Mouse (Mus musculus) forebrain, embryonic 16.5 days (tissue): ENCODE data around the gene Ncor1. TPM values are rescaled to one million over a fixed set of nuclear protein-coding genes. Genes with fewer than 3 reads are reported as not detected.
"Not testable (repeated sequence)": the region's sequence is repeated elsewhere in the genome, so short reads cannot be mapped to it uniquely, and the experiment has no call there.

Source experiments
- ATAC-seq: fragments of 200-750 bp; cut with Nextera tagmentation; 2 replicates; pipeline ENCODE4 v1.8.0; 2017; ENCODE audit warnings: mild to moderate bottlenecking, moderate library complexity
- H3K27ac ChIP-seq: fragments of 300-500 bp; sonication (generic); 2 replicates; pipeline ENCODE4 v1.5.1; 2014; ENCODE audit warnings: low read length, control low read depth
- H3K27me3 ChIP-seq: fragments of 300-500 bp; sonication (generic); replicated peaks from 2 replicates; pipeline ENCODE4 v1.6.1; 2014; ENCODE audit warnings: low read length; ENCODE audit not compliant: control insufficient read depth, insufficient read depth
- H3K36me3 ChIP-seq: fragments of 300-500 bp; sonication (generic); 2 replicates; pipeline ENCODE4 v1.6.1; 2014; ENCODE audit not compliant: control insufficient read depth, insufficient read depth
- H3K4me1 ChIP-seq: fragments of 300-500 bp; sonication (generic); replicated peaks from 2 replicates; pipeline ENCODE4 v1.6.1; 2014; ENCODE audit warnings: low read length; ENCODE audit not compliant: control insufficient read depth, insufficient read depth
- H3K4me2 ChIP-seq: fragments of 300-500 bp; sonication (generic); 2 replicates; pipeline ENCODE4 v1.6.1; 2014; ENCODE audit warnings: mild to moderate bottlenecking, low read length, control low read depth
- H3K4me3 ChIP-seq: fragments of 300-500 bp; sonication (generic); replicated peaks from 2 replicates; pipeline ENCODE4 v1.5.1; 2014; ENCODE audit warnings: mild to moderate bottlenecking, low read length, control low read depth
- H3K9ac ChIP-seq: fragments of 300-500 bp; sonication (generic); replicated peaks from 2 replicates; pipeline ENCODE4 v1.6.1; 2014; ENCODE audit warnings: low read depth, low read length, control low read depth
- H3K9me3 ChIP-seq: fragments of 300-500 bp; sonication (generic); 2 replicates; pipeline ENCODE4 v1.6.1; 2016; ENCODE audit warnings: low read length; ENCODE audit not compliant: control insufficient read depth
- WGBS: fragments of 180-500 bp; shearing (Covaris S2); extraction: QIAGEN DNeasy Blood & Tissue Kit; methylation state at CpG from one replicate; pipeline ENCODE4 v1.1.7; 2014; 5-methylcytosine and 5-hydroxymethylcytosine counted together
- polyA plus RNA-seq: library from polyadenylated mRNA; unstranded; fragments of >200 nt; fragmentation: Nextera tagmentation; extraction: Ambion mirVana; gene quantifications from 2 replicates; pipeline ENCODE4 v1.2.1, GENCODE M21; 2015

Gene Ncor1
- polyA plus RNA-seq, 1 experiment from 2014 or later = 186 TPM

GRCm38 (mm10) chr11:62294121-62294520 lies 164.2 kb downstream of the Ncor1 start:
- Histone ChIP-seq H3K9ac (no peak overlapping the region), H3K36me3 (peaks cover 6% of the 10 kb centered on the region; the same call in 1 of the 2 replicates), H3K4me3 (no peak overlapping the region), H3K4me1 (no peaks in the 10 kb centered on the region), H3K4me2 (no peak overlapping the region), H3K9me3 (no peaks in the 10 kb centered on the region), H3K27ac (no peak overlapping the region), H3K27me3 (no peaks in the 10 kb centered on the region)
- ATAC-seq = no peak
- WGBS = 89% methylated on average over 2 of the region's 2 CpGs

GRCm38 (mm10) chr11:62287700-62288099 lies 170.6 kb downstream of the Ncor1 start:
- H3K4me1 ChIP-seq = no peaks in the 10 kb centered on the region
- H3K27me3 ChIP-seq = no peaks in the 10 kb centered on the region
- ATAC-seq = no peak
- no peak overlapping the region for H3K4me2 ChIP-seq
- H3K27ac ChIP-seq = no peak overlapping the region
- H3K4me3 ChIP-seq = no peak overlapping the region
- H3K9ac ChIP-seq = no peak overlapping the region
- 100% methylated on average over 1 of the region's 1 CpGs for WGBS
- H3K36me3 ChIP-seq = peaks cover 20% of the 10 kb centered on the region
- H3K9me3 ChIP-seq = no peaks in the 10 kb centered on the region

GRCm38 (mm10) chr11:62285020-62285419 lies 173.3 kb downstream of the Ncor1 start:
- Histone ChIP-seq H3K9ac (no peak overlapping the region), H3K4me3 (no peak overlapping the region), H3K27ac (no peak overlapping the region), H3K9me3 (no peaks in the 10 kb centered on the region), H3K4me1 (peaks cover 8% of the 10 kb centered on the region), H3K36me3 (peaks cover 20% of the 10 kb centered on the region), H3K27me3 (no peaks in the 10 kb centered on the region), H3K4me2 (no peak overlapping the region)
- WGBS = 88% methylated on average over 8 of the region's 8 CpGs
- no peak for ATAC-seq

- WGBS = 90% methylated on average over 3 of the region's 3 CpGs
- peaks cover 20% of the 10 kb centered on the region for H3K36me3 ChIP-seq
- H3K4me3 ChIP-seq, ATAC-seq, H3K4me1 ChIP-seq, H3K9me3 ChIP-seq, H3K9ac ChIP-seq, H3K27me3 ChIP-seq, H3K27ac ChIP-seq, H3K4me2 ChIP-seq: not testable (repeated sequence)
Measured at GRCm38 (mm10) chr11:62284020-62284419, 174.3 kb downstream of the Ncor1 start.

GRCm38 (mm10) chr11:62281601-62281997 lies 176.7 kb downstream of the Ncor1 start:
- H3K4me1 ChIP-seq = peaks cover 8% of the 10 kb centered on the region
- peak overlapping the region; percentile 82 for H3K4me2 ChIP-seq
- H3K9ac ChIP-seq = peak overlapping the region; percentile 90
- ATAC-seq = no peak; the same call in 1 of the 2 replicates
- no peaks in the 10 kb centered on the region for H3K27me3 ChIP-seq
- WGBS = 1% methylated on average over 28 of the region's 57 CpGs
- peaks cover 13% of the 10 kb centered on the region for H3K36me3 ChIP-seq
- H3K27ac ChIP-seq = peak overlapping the region; percentile 88
- peak overlapping the region; percentile 94 for H3K4me3 ChIP-seq
- no peaks in the 10 kb centered on the region for H3K9me3 ChIP-seq

GRCm38 (mm10) chr11:62280675-62281600 lies 177.4 kb downstream of the Ncor1 start, which contains the start of the genes Zswim7 and Ttc19:
Gene Zswim7, minus strand, starts transcription at chr11:62281375.
Gene Ttc19, plus strand, starts transcription at chr11:62281473.
- Histone ChIP-seq H3K4me1 (peaks cover 8% of the 10 kb centered on the region), H3K9ac (peak within 1 kb of the TSS; percentile 90), H3K36me3 (peaks cover 10% of the 10 kb centered on the region), H3K27ac (peak within 1 kb of the TSS; percentile 88), H3K27me3 (no peaks in the 10 kb centered on the region), H3K4me2 (peak within 1 kb of the TSS; percentile 82), H3K9me3 (no peaks in the 10 kb centered on the region), H3K4me3 (peak within 1 kb of the TSS; percentile 94)
- ATAC-seq = peak; percentile 97
- under 1% methylated on average over 63 of the region's 68 CpGs for WGBS

GRCm38 (mm10) chr11:62278027-62278426 lies 180.3 kb downstream of the Ncor1 start:
- H3K4me1 ChIP-seq = peaks cover 8% of the 10 kb centered on the region
- H3K27me3 ChIP-seq = no peaks in the 10 kb centered on the region
- H3K9me3 ChIP-seq = no peaks in the 10 kb centered on the region
- no peak overlapping the region for H3K9ac ChIP-seq
- no peaks in the 10 kb centered on the region for H3K36me3 ChIP-seq
- ATAC-seq = no peak
- H3K4me3 ChIP-seq = no peak overlapping the region
- no peak overlapping the region for H3K27ac ChIP-seq
- H3K4me2 ChIP-seq = no peak overlapping the region
- 29% methylated on average over 5 of the region's 5 CpGs for WGBS

GRCm38 (mm10) chr11:62277086-62277485 lies 181.3 kb downstream of the Ncor1 start:
- no peak overlapping the region for H3K27ac ChIP-seq
- H3K36me3 ChIP-seq = no peaks in the 10 kb centered on the region
- H3K9ac ChIP-seq = no peak overlapping the region
- no peaks in the 10 kb centered on the region for H3K9me3 ChIP-seq
- no peaks in the 10 kb centered on the region for H3K27me3 ChIP-seq
- 74% methylated on average over 8 of the region's 8 CpGs for WGBS
- H3K4me2 ChIP-seq = no peak overlapping the region
- no peak overlapping the region for H3K4me3 ChIP-seq
- peaks cover 5% of the 10 kb centered on the region for H3K4me1 ChIP-seq
- ATAC-seq = no peak

- Histone ChIP-seq H3K36me3 (no peaks in the 10 kb centered on the region), H3K4me3 (no peak overlapping the region), H3K9me3 (no peaks in the 10 kb centered on the region), H3K4me2 (no peak overlapping the region), H3K9ac (no peak overlapping the region), H3K27me3 (no peaks in the 10 kb centered on the region), H3K4me1 (peaks cover 8% of the 10 kb centered on the region), H3K27ac (no peak overlapping the region)
- no peak for ATAC-seq
- WGBS = 67% methylated on average over 5 of the region's 5 CpGs
Measured at GRCm38 (mm10) chr11:62270851-62271250, 187.5 kb downstream of the Ncor1 start.
